Mouse (Mus musculus) myocyte (in vitro differentiated cells): ENCODE measurements around the gene Crip2. TPM values are rescaled to one million over a fixed set of nuclear protein-coding genes. Genes with fewer than 3 reads are reported as not detected.

ENCODE experiments used
- H3K27me3 ChIP-seq: one replicate; pipeline ENCODE4 v1.6.1; 2011; ENCODE audit not compliant: control insufficient read depth, insufficient read depth, insufficient read length
- H3K36me3 ChIP-seq: one replicate; pipeline ENCODE4 v1.6.1; 2011; ENCODE audit not compliant: control insufficient read depth, insufficient read depth
- H3K4me2 ChIP-seq: one replicate; pipeline ENCODE4 v1.6.1; 2011; ENCODE audit warnings: low read depth, control low read depth
- H3K4me3 ChIP-seq: one replicate; pipeline ENCODE4 v1.5.1; 2011; ENCODE audit warnings: mild to moderate bottlenecking, control low read depth, moderate library complexity
- H3K79me2 ChIP-seq: one replicate; pipeline ENCODE4 v1.6.1; 2011; ENCODE audit not compliant: control insufficient read depth, insufficient read depth
- H3ac ChIP-seq: one replicate; pipeline ENCODE4 v1.6.1; 2011; ENCODE audit not compliant: control insufficient read depth, insufficient read length
- CEBPB ChIP-seq: IDR thresholded peaks from 2 replicates; pipeline ENCODE4 v1.6.1; 2011; ENCODE audit warnings: mild to moderate bottlenecking, moderate library complexity; ENCODE audit not compliant: poor library complexity, insufficient read depth, severe bottlenecking
- E2F4 ChIP-seq: IDR thresholded peaks from one replicate; pipeline ENCODE4 v1.6.1; 2011; ENCODE audit warnings: mild to moderate bottlenecking, control low read depth, moderate library complexity; ENCODE audit not compliant: insufficient read depth
- MAX ChIP-seq: IDR thresholded peaks from one replicate; pipeline ENCODE4 v1.6.1; 2011; ENCODE audit warnings: low read depth, mild to moderate bottlenecking, control low read depth
- MYOD1 ChIP-seq, 3 experiments: IDR thresholded peaks; one replicate each; pipeline ENCODE4 v1.6.1; 2011; ENCODE audit warnings: control low read depth in 2 of 3, low read depth in 2 of 3, mild to moderate bottlenecking in 2 of 3, moderate library complexity in 1 of 3; ENCODE audit not compliant: insufficient read length in 2 of 3, control insufficient read depth in 1 of 3
- MYOG ChIP-seq, 3 experiments: IDR thresholded peaks; one replicate each; pipeline ENCODE4 v1.6.1; 2011; ENCODE audit warnings: control low read depth in 2 of 3, low read depth in 2 of 3, mild to moderate bottlenecking in 2 of 3; ENCODE audit not compliant: insufficient read length in 2 of 3, control insufficient read depth in 1 of 3, insufficient read depth in 1 of 3
- POLR2A ChIP-seq: IDR thresholded peaks from one replicate; pipeline ENCODE4 v1.6.1; 2011; ENCODE audit warnings: low read depth, mild to moderate bottlenecking, control low read depth, moderate library complexity; ENCODE audit not compliant: insufficient read length
- POLR2AphosphoS2 ChIP-seq: IDR thresholded peaks from one replicate; pipeline ENCODE4 v1.6.1; 2011; ENCODE audit warnings: low read depth, control low read depth; ENCODE audit not compliant: insufficient read length
- REST ChIP-seq: IDR thresholded peaks from one replicate; pipeline ENCODE4 v1.6.1; 2011; ENCODE audit warnings: mild to moderate bottlenecking, control low read depth, moderate library complexity; ENCODE audit not compliant: insufficient read depth, insufficient read length
- SRF ChIP-seq: IDR thresholded peaks from one replicate; pipeline ENCODE4 v1.6.1; 2011; ENCODE audit warnings: low read depth; ENCODE audit not compliant: control insufficient read depth, insufficient read length
- TCF12 ChIP-seq: IDR thresholded peaks from one replicate; pipeline ENCODE4 v1.6.1; 2011; ENCODE audit warnings: mild to moderate bottlenecking, control low read depth; ENCODE audit not compliant: poor library complexity, insufficient read depth, severe bottlenecking
- TCF3 ChIP-seq: IDR thresholded peaks from one replicate; pipeline ENCODE4 v1.6.1; 2011; ENCODE audit warnings: low read depth, control low read depth; ENCODE audit not compliant: insufficient read length
- USF1 ChIP-seq: IDR thresholded peaks from one replicate; pipeline ENCODE4 v1.6.1; 2011; ENCODE audit warnings: low read depth, mild to moderate bottlenecking, control low read depth, moderate library complexity
- polyA plus RNA-seq: library from polyadenylated mRNA; unstranded; fragments of >200 nt; fragmentation: generic; extraction: Trizol; gene quantifications from one replicate; pipeline ENCODE4 v1.2.1, GENCODE M21; 2012; ENCODE audit warnings: missing spikeins

The Crip2 gene
- polyA plus RNA-seq, 1 experiment, result 1,146 TPM

- H3K27me3 ChIP-seq, result no peaks in the 10 kb centered on the region
- H3ac ChIP-seq, result no peak overlapping the region
- H3K79me2 ChIP-seq, result no peaks in the 10 kb centered on the region
- H3K4me3 ChIP-seq, result no peak overlapping the region
- no peak for TF ChIP-seq MAX
- TF ChIP-seq MYOD1 (IDR thresholded peaks at IDR 0.05; ENCODE audit: control insufficient read depth in 1 of 3, insufficient read length in 2 of 3, low read depth in 2 of 3), result no peak
- no peak for TF ChIP-seq SRF
- H3K36me3 ChIP-seq, result peaks cover 14% of the 10 kb centered on the region
- H3K4me2 ChIP-seq, result no peak overlapping the region
Measured at GRCm38 (mm10) chr12:113130732-113131131, 9.3 kb upstream of the Crip2 start.

- Histone ChIP-seq H3K4me2 (no peak overlapping the region), H3K4me3 (no peak overlapping the region), H3K79me2 (no peaks in the 10 kb centered on the region), H3ac (no peak overlapping the region), H3K36me3 (peaks cover 19% of the 10 kb centered on the region), H3K27me3 (no peaks in the 10 kb centered on the region)
- TF ChIP-seq MAX (no peak), POLR2AphosphoS2 (peak; percentile 21), POLR2A (peak; percentile 7)
Measured at GRCm38 (mm10) chr12:113131601-113132000, 8.4 kb upstream of the Crip2 start.

DNA sequence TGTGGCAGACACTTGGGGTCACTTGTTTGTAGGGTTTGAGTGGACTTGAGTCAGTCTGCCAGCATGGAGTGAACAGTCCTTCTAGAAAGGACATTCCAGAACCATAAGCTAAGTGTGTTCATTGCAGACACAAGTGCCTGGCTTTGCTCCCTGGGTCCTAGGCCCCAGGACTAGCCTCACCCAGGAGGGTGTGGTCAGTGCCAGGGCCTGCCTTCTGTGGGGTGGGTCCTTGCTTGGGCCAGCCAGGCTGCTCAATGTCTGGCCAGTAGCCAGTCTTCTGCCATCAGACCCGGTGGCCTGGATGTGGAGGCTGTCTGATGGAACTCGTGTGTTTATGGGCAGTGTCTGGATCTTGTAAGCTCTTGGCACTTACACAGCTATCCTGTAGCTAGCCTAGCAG is 7.5 kb upstream of the Crip2 start:
- TF ChIP-seq USF1 (no peak), MYOG (IDR thresholded peaks at IDR 0.05; ENCODE audit: control insufficient read depth in 1 of 3, insufficient read depth in 1 of 3, insufficient read length in 2 of 3, low read depth in 2 of 3) (peak in 1 of 3 experiments; percentile 5)
- Histone ChIP-seq H3K4me3 (no peak overlapping the region), H3K27me3 (no peaks in the 10 kb centered on the region), H3K79me2 (no peaks in the 10 kb centered on the region), H3K4me2 (no peak overlapping the region), H3K36me3 (peaks cover 19% of the 10 kb centered on the region), H3ac (no peak overlapping the region)

DNA sequence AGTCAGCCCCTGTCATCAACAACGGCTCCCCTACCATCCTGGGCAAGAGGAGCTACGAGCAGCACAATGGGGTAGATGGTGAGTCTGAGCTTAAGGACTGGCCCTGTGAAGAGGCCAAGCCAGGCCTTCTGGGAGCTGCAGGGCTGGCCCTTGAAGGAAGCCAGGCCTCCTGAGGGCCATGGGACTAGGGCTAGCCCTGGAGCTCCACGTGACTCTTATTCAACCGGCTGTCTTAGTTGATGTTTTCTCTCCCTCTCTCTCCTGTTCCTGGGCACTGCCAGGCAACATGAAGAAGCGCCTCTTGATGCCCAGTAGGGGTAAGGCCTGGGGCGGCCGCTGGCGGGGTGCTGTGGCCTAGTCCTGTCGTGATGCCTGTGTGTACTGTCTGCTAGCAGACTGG is 6.8 kb upstream of the Crip2 start:
- no peak for TF ChIP-seq MAX
- TF ChIP-seq POLR2A, result no peak
- no peak for TF ChIP-seq E2F4
- no peak for TF ChIP-seq CEBPB
- no peak for TF ChIP-seq POLR2AphosphoS2
- TF ChIP-seq TCF3, result no peak
- no peak for TF ChIP-seq TCF12
- no peak for TF ChIP-seq MYOG (IDR thresholded peaks at IDR 0.05; ENCODE audit: control insufficient read depth in 1 of 3, insufficient read depth in 1 of 3, insufficient read length in 2 of 3, low read depth in 2 of 3)
- no peak for TF ChIP-seq USF1
- TF ChIP-seq REST, result no peak
- no peak for TF ChIP-seq MYOD1 (IDR thresholded peaks at IDR 0.05; ENCODE audit: control insufficient read depth in 1 of 3, insufficient read length in 2 of 3, low read depth in 2 of 3)
- H3K36me3 ChIP-seq, result peaks cover 14% of the 10 kb centered on the region
- H3ac ChIP-seq, result no peak overlapping the region
- H3K4me3 ChIP-seq, result no peak overlapping the region
- H3K4me2 ChIP-seq, result no peak overlapping the region
- H3K27me3 ChIP-seq, result no peaks in the 10 kb centered on the region
- no peaks in the 10 kb centered on the region for H3K79me2 ChIP-seq

DNA sequence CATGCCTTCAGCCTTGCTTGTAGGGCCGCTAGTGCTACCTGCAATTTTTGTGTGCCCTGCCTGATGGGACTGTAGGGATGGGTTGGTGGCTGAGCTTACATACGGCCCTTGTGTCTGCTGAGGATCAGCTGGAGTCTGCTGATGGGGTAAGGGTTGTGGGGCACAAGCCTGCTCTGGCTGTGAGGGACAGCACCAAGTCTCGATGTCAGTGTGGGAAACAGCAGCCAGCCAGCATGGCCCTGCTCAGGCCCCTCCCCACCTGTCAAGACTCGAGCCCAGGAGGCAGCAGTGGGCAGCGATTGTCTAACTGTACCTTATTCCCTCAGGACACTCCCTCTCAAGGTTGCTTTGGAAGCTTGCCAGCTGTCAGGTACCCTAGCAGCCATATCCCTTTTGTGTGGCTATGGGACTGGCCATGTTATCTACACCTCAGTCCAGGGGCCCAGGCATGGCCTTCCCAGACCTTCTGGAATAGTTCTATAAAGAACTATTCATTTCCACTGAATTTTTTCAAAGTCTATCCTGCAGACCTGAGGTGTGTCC is 6.1 kb upstream of the Crip2 start:
- Histone ChIP-seq H3K4me2 (no peak overlapping the region), H3K79me2 (no peaks in the 10 kb centered on the region), H3K4me3 (no peak overlapping the region), H3ac (no peak overlapping the region), H3K36me3 (peaks cover 12% of the 10 kb centered on the region), H3K27me3 (no peaks in the 10 kb centered on the region)
- TF ChIP-seq E2F4 (no peak), SRF (no peak), CEBPB (no peak), MYOD1 (IDR thresholded peaks at IDR 0.05; ENCODE audit: control insufficient read depth in 1 of 3, insufficient read length in 2 of 3, low read depth in 2 of 3) (no peak), REST (no peak), POLR2AphosphoS2 (no peak), TCF12 (no peak), POLR2A (no peak), USF1 (no peak), TCF3 (no peak), MYOG (IDR thresholded peaks at IDR 0.05; ENCODE audit: control insufficient read depth in 1 of 3, insufficient read depth in 1 of 3, insufficient read length in 2 of 3, low read depth in 2 of 3) (no peak), MAX (no peak)

- TF ChIP-seq MYOG (IDR thresholded peaks at IDR 0.05; ENCODE audit: control insufficient read depth in 1 of 3, insufficient read depth in 1 of 3, insufficient read length in 2 of 3, low read depth in 2 of 3) (no peak), REST (no peak), POLR2A (no peak), E2F4 (no peak), TCF3 (no peak), TCF12 (no peak), CEBPB (no peak), POLR2AphosphoS2 (no peak), USF1 (no peak), MYOD1 (IDR thresholded peaks at IDR 0.05; ENCODE audit: control insufficient read depth in 1 of 3, insufficient read length in 2 of 3, low read depth in 2 of 3) (no peak), SRF (no peak)
- Histone ChIP-seq H3K36me3 (peaks cover 12% of the 10 kb centered on the region), H3K4me3 (no peak overlapping the region), H3K4me2 (no peak overlapping the region), H3K27me3 (no peaks in the 10 kb centered on the region), H3ac (no peak overlapping the region), H3K79me2 (no peaks in the 10 kb centered on the region)
Measured at GRCm38 (mm10) chr12:113134502-113134901, 5.5 kb upstream of the Crip2 start.
